Mouse (Mus musculus): Measurements from ENCODE around the gene Rnf220.

- TF ChIP-seq CTCF (IDR thresholded peaks at IDR 0.05; ENCODE audit: low read depth), result peak; percentile 68
- TF ChIP-seq EP300 (IDR thresholded peaks at IDR 0.05; ENCODE audit: low read depth), result no peak
Measured at GRCm38 (mm10) chr4:117230331-117230730, 266.5 kb downstream of the Rnf220 start.

Data from liver, postnatal 0 days (tissue).